Mouse (Mus musculus) cerebellum, adult 11 months (tissue): Measurements from ENCODE around the gene Olfr155.

Experiments used
- DNase-seq: peaks from one replicate; pipeline ENCODE4 v3.0.0; 2022

The Olfr155 gene

GRCm38 (mm10) chr4:43851265-43851664, at the start of gene Olfr155:
Olfr155 (plus strand) TSS chr4:43851565.
- DNase-seq: no peak

GRCm38 (mm10) chr4:43822896-43823550, 28.3 kb upstream of the Olfr155 start:
- DNase-seq: no peak

GRCm38 (mm10) chr4:43823845-43824337, 27.5 kb upstream of the Olfr155 start, which contains the start of gene Olfr156:
Olfr156 (minus strand) TSS chr4:43823895.
- DNase-seq: no peak

DNA sequence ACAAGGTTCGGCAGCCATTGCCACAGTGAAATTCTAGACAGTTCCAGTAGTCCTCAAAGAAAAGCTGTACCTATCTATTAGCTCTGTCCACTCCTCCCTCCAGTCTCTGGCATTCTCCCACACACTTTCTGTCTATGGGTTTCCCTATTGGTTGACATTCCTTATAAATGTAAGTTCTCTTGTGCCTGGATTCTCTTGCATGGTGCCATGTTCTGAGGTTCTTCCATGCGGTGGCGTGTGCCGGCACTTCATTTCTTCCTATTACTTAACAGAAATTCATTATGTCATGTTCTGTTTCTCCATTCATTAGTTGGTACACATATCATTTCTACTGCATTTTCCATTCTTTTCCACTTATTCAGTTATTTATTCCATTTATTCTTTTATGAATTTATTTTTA, 22.6 kb upstream of the Olfr155 start:
- DNase-seq: no peak

DNA sequence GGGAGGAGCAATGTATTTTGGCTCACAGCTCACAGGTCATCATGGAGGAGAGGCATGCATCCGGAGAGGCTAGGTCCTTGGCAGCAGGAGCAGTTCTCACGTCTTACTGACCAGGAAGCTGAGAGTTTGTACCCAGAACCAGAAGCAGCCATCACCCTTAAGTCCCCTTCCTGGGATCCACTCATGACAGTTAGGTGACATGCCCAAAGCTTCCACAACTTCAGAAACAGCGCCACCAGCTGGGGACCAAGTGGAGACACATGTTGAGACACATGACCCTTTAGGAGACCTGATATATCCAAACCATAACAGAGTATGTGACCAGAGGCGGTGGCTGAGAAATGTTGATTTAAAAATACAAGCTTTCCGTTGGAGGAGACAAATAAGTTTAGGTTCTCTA, 19.3 kb upstream of the Olfr155 start:
- DNase-seq: no peak

DNA sequence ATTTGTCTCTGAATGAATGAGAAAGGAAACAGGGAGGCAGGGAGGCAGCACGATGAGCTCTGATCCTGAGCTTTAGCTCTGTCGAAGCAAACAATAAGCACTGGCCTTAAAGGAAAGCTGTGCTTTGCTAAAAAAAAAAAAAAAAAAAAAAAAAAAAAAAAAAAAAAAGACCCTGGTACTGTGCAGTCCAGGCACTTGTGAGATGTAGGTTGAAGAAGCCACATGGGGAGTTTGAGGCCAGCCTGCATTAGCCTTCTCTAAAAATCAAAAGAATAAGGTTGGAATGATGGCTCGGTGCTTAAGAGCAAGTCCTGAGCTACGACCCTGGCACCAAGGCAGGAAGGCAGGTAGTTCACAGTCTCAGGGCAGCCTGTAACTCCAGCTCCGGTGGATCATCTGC, 17.6 kb upstream of the Olfr155 start:
- DNase-seq: no peak

DNA sequence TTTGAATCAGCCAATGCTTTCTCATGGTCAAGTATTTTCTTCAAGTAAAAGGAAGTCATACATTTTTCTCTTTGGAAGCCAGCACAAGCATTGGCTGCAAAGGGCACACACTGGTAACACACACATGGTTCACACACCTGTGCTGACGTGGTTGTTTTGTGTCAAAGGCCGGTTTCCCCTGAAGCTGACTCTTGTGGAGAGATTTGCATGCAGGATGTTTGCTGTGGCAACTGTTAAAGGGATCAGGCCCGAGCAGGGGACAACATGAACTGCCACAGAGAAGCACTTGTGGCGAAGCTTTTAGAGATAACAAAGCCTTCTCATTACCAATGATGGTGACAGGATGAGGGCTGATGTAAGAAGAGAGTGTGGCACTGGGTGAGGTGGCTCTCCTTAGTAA, 16.6 kb upstream of the Olfr155 start:
- no peak for DNase-seq

- no peak for DNase-seq
Observed at GRCm38 (mm10) chr4:43838326-43838725, 13.0 kb upstream of the Olfr155 start.

- DNase-seq: no peak
Observed at GRCm38 (mm10) chr4:43840101-43840500, 11.3 kb upstream of the Olfr155 start, which contains the start of gene Olfr157. Olfr157 (minus strand) TSS chr4:43840201.

- no peak for DNase-seq
Observed at GRCm38 (mm10) chr4:43854101-43854500, 2.7 kb downstream of the Olfr155 start.

- no peak for DNase-seq
Observed at GRCm38 (mm10) chr4:43859886-43860285, 8.5 kb downstream of the Olfr155 start.

DNA sequence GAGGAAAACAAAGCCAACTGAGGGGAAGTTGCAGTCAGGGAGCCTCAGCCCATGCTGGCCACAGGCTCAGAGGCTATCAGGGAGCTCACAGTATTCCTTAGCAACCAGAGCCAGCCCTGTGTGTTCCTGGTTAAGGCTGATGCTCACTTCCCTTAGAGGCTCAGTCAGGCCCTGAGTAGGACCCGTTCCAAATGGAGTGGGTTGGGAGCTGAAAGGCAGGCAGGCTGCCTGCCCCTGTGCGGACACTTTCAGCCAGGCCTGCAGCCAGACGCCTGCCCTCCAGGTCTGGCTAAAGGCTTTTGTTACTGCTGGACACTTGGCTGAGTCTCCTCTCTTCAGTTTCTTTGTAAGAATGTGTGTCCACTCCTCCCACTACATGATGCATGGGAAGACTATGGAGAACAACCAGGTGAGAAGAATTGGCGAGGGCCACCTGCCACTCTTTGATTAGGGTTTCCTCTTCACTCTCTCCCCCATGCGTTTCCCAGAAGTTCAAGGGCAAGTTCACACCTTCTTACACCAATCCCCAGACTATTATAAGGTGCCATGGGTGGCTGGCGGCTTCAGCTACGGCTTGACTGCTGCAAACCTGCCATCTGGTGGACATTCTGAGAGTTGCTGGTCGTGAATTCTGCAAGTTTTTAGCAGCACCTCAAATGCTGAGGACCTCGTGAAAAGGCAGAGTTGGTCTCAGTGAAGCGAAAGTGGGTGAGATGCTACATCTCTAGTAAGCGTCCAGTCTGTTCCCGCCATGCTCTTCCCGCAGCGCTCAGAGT, 9.6 kb downstream of the Olfr155 start:
- peak; percentile 48 for DNase-seq

GRCm38 (mm10) chr4:43863298-43863697, 11.9 kb downstream of the Olfr155 start:
- DNase-seq: no peak

DNA sequence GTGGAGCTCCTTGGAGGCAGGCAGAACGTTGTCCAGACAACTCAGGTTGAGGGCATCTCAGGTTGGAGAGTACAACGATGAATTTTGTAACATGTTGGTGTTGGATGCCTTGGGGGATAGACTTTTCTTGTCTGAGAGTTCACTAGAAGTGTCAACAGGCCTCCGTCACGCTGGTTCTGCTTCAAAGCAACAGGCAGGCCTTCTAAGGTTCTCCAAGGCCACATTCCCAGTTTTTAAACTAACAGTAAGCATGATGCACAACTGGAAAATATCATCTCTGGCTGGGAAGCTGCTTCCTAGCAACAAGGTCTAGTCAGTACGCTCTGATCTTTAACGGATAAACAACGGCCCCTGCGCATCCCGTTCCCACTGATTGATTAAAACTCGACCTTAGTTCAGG, 18.5 kb downstream of the Olfr155 start:
- DNase-seq: no peak

- no peak for DNase-seq
Observed at GRCm38 (mm10) chr4:43874501-43874900, 23.1 kb downstream of the Olfr155 start.

- peak; percentile 73 for DNase-seq
Observed at GRCm38 (mm10) chr4:43875160-43875918, 24.0 kb downstream of the Olfr155 start, which contains the start of gene Reck. Reck (plus strand) TSS chr4:43875530.

DNA sequence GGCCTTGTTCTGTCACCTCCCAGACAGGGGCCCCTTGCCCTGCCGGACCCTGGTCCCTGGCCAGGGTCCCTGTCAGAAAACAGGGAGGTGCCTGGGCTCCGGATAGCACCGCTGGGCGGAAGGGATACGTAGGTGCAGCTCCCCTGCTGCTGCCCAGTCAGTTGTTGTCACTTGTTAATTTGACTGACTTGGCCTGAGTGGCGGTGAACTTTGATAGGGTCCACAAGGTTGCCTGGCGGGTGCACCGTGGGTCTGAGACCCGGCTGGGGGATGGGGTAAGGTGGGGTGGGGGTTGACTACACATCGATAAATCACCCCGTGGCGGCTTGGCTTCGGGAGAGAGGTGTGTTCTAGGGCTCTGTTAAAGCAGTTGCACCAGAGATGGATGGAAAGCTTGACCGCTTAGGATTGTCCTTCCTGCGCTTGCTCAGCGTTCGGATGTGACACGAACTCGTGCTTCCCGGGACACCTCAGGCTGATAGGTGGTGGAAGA, 24.6 kb downstream of the Olfr155 start:
- peak; percentile 10 for DNase-seq

DNA sequence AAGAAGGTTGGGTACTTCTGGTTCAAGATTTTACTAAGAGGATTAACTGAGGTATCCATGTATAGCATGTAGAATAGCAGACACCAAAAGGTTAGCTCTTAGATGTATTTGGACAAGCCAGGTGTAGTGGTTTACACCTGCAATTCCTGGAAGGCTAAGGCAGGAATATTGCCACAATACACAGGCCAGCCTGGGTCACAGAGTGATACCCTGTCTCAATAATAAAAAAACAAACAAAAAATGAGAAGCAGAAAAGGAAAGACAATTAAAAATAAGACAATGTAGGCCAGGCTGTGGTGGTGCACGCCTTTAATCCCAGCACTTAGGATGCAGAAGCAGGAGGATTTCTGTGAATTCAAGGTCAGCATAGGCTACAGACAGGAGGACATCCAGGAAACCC, 25.9 kb downstream of the Olfr155 start:
- no peak for DNase-seq

DNA sequence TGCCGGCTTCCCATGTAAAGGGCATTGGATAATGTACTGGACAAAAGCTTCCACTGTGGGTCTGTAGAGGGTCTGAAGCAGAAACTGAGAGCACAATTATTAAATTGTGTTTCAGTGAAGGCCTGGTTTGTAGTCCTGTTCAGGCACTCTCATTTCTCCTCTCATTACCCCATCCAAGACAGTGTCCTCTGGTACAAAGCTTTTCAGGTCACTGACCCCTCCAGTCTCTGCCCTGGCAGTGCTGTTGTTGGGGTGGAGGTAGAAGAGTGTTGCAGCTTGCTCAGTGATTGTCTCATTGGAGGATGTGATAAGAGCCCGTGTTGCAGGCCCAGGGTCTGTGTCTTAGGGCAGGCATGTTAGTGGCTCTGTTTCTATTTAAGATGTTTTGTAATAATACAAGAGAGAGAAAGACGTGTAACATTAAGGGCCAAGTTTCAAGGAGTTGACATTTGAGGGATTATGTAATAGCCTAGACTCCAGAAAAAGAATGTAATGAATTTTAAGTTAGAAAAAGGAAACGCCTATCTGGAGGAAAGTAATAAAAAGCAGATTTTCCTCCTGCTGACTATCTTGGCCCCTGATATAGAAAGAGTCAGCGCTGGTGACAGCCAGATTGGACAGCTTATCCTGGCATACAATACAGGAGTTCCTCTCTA, 26.9 kb downstream of the Olfr155 start:
- DNase-seq: no peak

DNA sequence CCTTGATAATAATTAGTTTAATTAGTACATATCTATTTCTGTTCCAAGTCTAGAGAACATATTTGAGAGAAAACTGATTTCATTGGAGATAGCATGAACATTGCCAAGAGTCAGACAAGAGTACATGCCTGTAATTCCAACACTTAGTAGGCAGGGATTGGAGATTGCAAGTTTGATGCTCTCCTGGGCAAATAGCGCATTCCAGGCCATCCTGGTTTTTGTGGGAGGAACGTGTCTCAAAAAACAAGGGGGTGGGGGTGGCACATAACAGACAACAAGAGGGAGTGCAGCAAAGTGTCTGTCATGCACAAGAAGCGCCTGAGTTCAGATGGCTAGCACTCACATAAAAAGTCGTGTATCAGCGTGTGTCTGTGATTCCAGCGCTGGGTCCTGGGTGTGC, 28.2 kb downstream of the Olfr155 start:
- DNase-seq: no peak

GRCm38 (mm10) chr4:43884196-43884595, 32.8 kb downstream of the Olfr155 start:
- no peak for DNase-seq

- DNase-seq: no peak
Observed at GRCm38 (mm10) chr4:43891247-43891646, 39.9 kb downstream of the Olfr155 start.

DNA sequence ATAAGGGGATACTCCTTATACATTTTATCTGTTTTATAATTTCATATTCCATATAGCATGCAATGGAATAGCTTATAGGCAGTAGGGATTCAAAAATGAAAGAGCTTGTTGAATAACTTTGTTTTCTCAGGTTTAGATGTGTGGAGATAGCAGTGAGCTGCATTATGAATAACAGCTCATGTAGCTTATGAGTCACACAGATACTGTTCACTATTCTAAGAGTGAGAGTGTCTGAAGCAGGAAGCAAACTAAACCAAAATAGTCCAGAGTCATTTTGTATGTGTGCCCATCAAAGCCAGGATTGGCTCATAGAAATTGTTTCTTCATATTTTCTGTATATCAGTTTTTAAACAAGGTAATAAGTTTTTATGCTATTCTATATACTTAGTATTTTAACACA, 45.8 kb downstream of the Olfr155 start:
- no peak for DNase-seq
